Mouse (Mus musculus) G1E (cell line): ENCODE data around the gene Tbc1d5. TPM values are rescaled to one million over a fixed set of nuclear protein-coding genes. Genes with fewer than 3 reads are reported as not detected.
A peak's percentile ranks its signal among the peaks of the same experiment; 100 is the strongest.

Source experiments
- ATAC-seq: 2 replicates; pipeline ENCODE4 v1.8.0; 2016; ENCODE audit warnings: mild to moderate bottlenecking; ENCODE audit not compliant: insufficient number of reproducible peaks, poor library complexity, low FRiP score, severe bottlenecking; ENCODE audit errors: extremely low read depth
- DNase-seq: peaks from one replicate; pipeline ENCODE4 v3.0.0; 2012; ENCODE audit warnings: low spot score
- H3K27me3 ChIP-seq: 2 replicates; pipeline ENCODE4 v1.6.1; 2012; ENCODE audit warnings: mild to moderate bottlenecking, low read length, inconsistent platforms; ENCODE audit not compliant: insufficient read depth
- H3K36me3 ChIP-seq: replicated peaks from 2 replicates; pipeline ENCODE3; 2012; ENCODE audit warnings: mild to moderate bottlenecking, inconsistent platforms
- H3K4me1 ChIP-seq: 2 replicates; pipeline ENCODE4 v1.6.1; 2012; ENCODE audit warnings: low read depth, low read length, inconsistent platforms, mixed read lengths; ENCODE audit not compliant: insufficient read depth
- H3K4me3 ChIP-seq: 2 replicates; pipeline ENCODE4 v1.5.1; 2012; ENCODE audit warnings: low read depth, mild to moderate bottlenecking, inconsistent platforms, low read length, moderate library complexity, mixed read lengths
- H3K9me3 ChIP-seq: replicated peaks from 2 replicates; pipeline ENCODE4 v1.6.1; 2012; ENCODE audit warnings: inconsistent platforms
- CTCF ChIP-seq: IDR thresholded peaks from 2 replicates; pipeline ENCODE4 v1.5.1; 2012; ENCODE audit warnings: low read depth, low read length, inconsistent platforms, mixed read lengths
- GATA1 ChIP-seq: IDR thresholded peaks from 2 replicates; pipeline ENCODE4 v1.6.1; 2012; ENCODE audit warnings: borderline replicate concordance, low read length, inconsistent platforms, mixed read lengths
- GATA2 ChIP-seq: IDR thresholded peaks from 2 replicates; pipeline ENCODE4 v1.6.1; 2012; ENCODE audit warnings: low read depth, low read length, inconsistent platforms, borderline replicate concordance
- POLR2AphosphoS5 ChIP-seq: IDR thresholded peaks from 2 replicates; pipeline ENCODE4 v1.6.1; 2012; ENCODE audit warnings: low read depth, low read length, inconsistent platforms; ENCODE audit not compliant: insufficient replicate concordance
- TAL1 ChIP-seq: conservative IDR thresholded peaks from 2 replicates; pipeline ENCODE4 v1.6.1; 2012; ENCODE audit warnings: low read depth, low read length, inconsistent platforms, mixed read lengths
- polyA plus RNA-seq: library from polyadenylated mRNA; stranded (reverse); fragments of >175 nt; gene quantifications from 2 replicates; pipeline ENCODE4 v1.2.3, GENCODE M21; 2012
- total RNA-seq, 2 experiments: library from RNA; stranded (forward) in 1 of 2; stranded (reverse) in 1 of 2; fragments of 200-1000 nt in 1 of 2; fragments of >200 nt in 1 of 2; fragmentation: Nextera tagmentation in 1 of 2; gene quantifications; 2 replicates each; pipeline ENCODE4 v1.2.3; 2014 to 2017

Gene Tbc1d5
- total and polyA plus RNA-seq, 3 experiments = 11.8 to 64.6 (median 21.5) TPM

- Histone ChIP-seq H3K4me3 (no peak overlapping the region), H3K27me3 (no peaks in the 10 kb centered on the region), H3K36me3 (peaks cover 15% of the 10 kb centered on the region), H3K4me1 (no peaks in the 10 kb centered on the region), H3K9me3 (no peaks in the 10 kb centered on the region)
- TF ChIP-seq CTCF (peak; percentile 51; the same call in 1 of the 2 replicates), GATA2 (no peak)
- peak; percentile 26 for DNase-seq
- ATAC-seq = peak; percentile 75
Measured at GRCm38 (mm10) chr17:50795445-50796095, 383.6 kb downstream of the Tbc1d5 start.

- Histone ChIP-seq H3K9me3 (no peaks in the 10 kb centered on the region), H3K4me3 (no peak overlapping the region), H3K36me3 (peaks cover 3% of the 10 kb centered on the region), H3K27me3 (no peaks in the 10 kb centered on the region), H3K4me1 (no peaks in the 10 kb centered on the region)
- DNase-seq = no peak
- no peak for TF ChIP-seq GATA1
- no peak for ATAC-seq
Measured at GRCm38 (mm10) chr17:50791671-50792070, 387.5 kb downstream of the Tbc1d5 start.

- Histone ChIP-seq H3K4me3 (no peak overlapping the region), H3K4me1 (no peaks in the 10 kb centered on the region), H3K9me3 (no peaks in the 10 kb centered on the region), H3K36me3 (peaks cover 3% of the 10 kb centered on the region), H3K27me3 (no peaks in the 10 kb centered on the region)
- no peak for DNase-seq
- TF ChIP-seq GATA1 (no peak), GATA2 (no peak), CTCF (no peak), TAL1 (no peak), POLR2AphosphoS5 (no peak)
- ATAC-seq = no peak
Measured at GRCm38 (mm10) chr17:50788835-50789234, 390.3 kb downstream of the Tbc1d5 start.

GRCm38 (mm10) chr17:50775247-50775646, 403.9 kb downstream of the Tbc1d5 start:
- peaks cover 15% of the 10 kb centered on the region for H3K36me3 ChIP-seq
- no peaks in the 10 kb centered on the region for H3K9me3 ChIP-seq
- TF ChIP-seq GATA1 = no peak
- no peak for TF ChIP-seq CTCF
- TF ChIP-seq TAL1 = no peak
- TF ChIP-seq GATA2 = no peak
- no peak for TF ChIP-seq POLR2AphosphoS5
- no peak overlapping the region for H3K4me3 ChIP-seq
- ATAC-seq (no peak), DNase-seq (no peak)
- H3K4me1 ChIP-seq = no peaks in the 10 kb centered on the region
- no peaks in the 10 kb centered on the region for H3K27me3 ChIP-seq

- Histone ChIP-seq H3K9me3 (no peaks in the 10 kb centered on the region), H3K4me1 (no peaks in the 10 kb centered on the region), H3K27me3 (no peaks in the 10 kb centered on the region), H3K4me3 (no peak overlapping the region), H3K36me3 (peaks cover 18% of the 10 kb centered on the region)
- TF ChIP-seq TAL1 (no peak), GATA2 (no peak), POLR2AphosphoS5 (no peak), CTCF (no peak), GATA1 (no peak)
- no peak for ATAC-seq
- no peak for DNase-seq
Measured at GRCm38 (mm10) chr17:50764387-50764786, 414.8 kb downstream of the Tbc1d5 start.

GRCm38 (mm10) chr17:50763407-50763806, 415.7 kb downstream of the Tbc1d5 start:
- no peak overlapping the region for H3K4me3 ChIP-seq
- no peaks in the 10 kb centered on the region for H3K4me1 ChIP-seq
- no peaks in the 10 kb centered on the region for H3K27me3 ChIP-seq
- peaks cover 21% of the 10 kb centered on the region for H3K36me3 ChIP-seq
- ATAC-seq = no peak
- DNase-seq = no peak
- no peaks in the 10 kb centered on the region for H3K9me3 ChIP-seq
- TF ChIP-seq CTCF = no peak
- no peak for TF ChIP-seq POLR2AphosphoS5
- no peak for TF ChIP-seq TAL1
- no peak for TF ChIP-seq GATA1
- no peak for TF ChIP-seq GATA2

- no peak for TF ChIP-seq GATA2
- no peak for TF ChIP-seq GATA1
- no peak for TF ChIP-seq TAL1
- no peak for TF ChIP-seq POLR2AphosphoS5
- no peak for TF ChIP-seq CTCF
- no peak for ATAC-seq
- H3K4me1 ChIP-seq = no peaks in the 10 kb centered on the region
Measured at GRCm38 (mm10) chr17:50762231-50762630, 416.9 kb downstream of the Tbc1d5 start.

More at GRCm38 (mm10) chr17:50762231-50762630, 416.9 kb downstream of the Tbc1d5 start:
- H3K27me3 ChIP-seq = no peaks in the 10 kb centered on the region
- no peak for DNase-seq
- H3K9me3 ChIP-seq = no peaks in the 10 kb centered on the region
- peaks cover 23% of the 10 kb centered on the region for H3K36me3 ChIP-seq
- H3K4me3 ChIP-seq = no peak overlapping the region
